8 mouse cellular contexts compared by ENCODE assay signal in genomic region chr16:78575190-78575851, GRCm38 (mm10). TPM values are rescaled to one million over a fixed set of nuclear protein-coding genes. Genes with fewer than 3 reads are reported as not detected.
DNase-seq lines count a peak whose midpoint lies in the region; ATAC-seq and TF ChIP-seq lines count a peak whose summit lies in the region.

No protein-coding gene starts in this region.

- peak overlapping the region; percentile 74 for H3K4me3 ChIP-seq in erythroblast, embryonic 14.5 days (replicated peaks)
- H3K4me3 ChIP-seq in testis, adult 2 months (ENCODE audit: control insufficient read depth, low read depth, low read length): peak overlapping the region; percentile 87
- peak overlapping the region; percentile 83 for H3K4me3 ChIP-seq in limb, embryonic 13.5 days
- peak overlapping the region; percentile 60 for H3K4me3 ChIP-seq in stomach, embryonic 15.5 days (replicated peaks)

- H3K4me2 ChIP-seq in limb, embryonic 13.5 days (replicated peaks): peak overlapping the region; percentile 72
- H3K4me2 ChIP-seq in stomach, embryonic 15.5 days: peak overlapping the region; percentile 64

- H3K9me3 ChIP-seq in erythroblast, embryonic 14.5 days (ENCODE audit: control insufficient read depth, low read length): no peaks in the 10 kb centered on the region
- no peaks in the 10 kb centered on the region for H3K9me3 ChIP-seq in limb, embryonic 13.5 days
- H3K9me3 ChIP-seq in stomach, embryonic 15.5 days: no peaks in the 10 kb centered on the region

- no peak for TF ChIP-seq POLR2A in testis, adult 2 months (IDR thresholded peaks at IDR 0.05; ENCODE audit: control insufficient read depth, low read depth, low read length)

- no peak overlapping the region for H3K27ac ChIP-seq in testis, adult 2 months (ENCODE audit: control insufficient read depth, insufficient read depth, low read depth, low read length)
- H3K27ac ChIP-seq in limb, embryonic 13.5 days: peak overlapping the region; percentile 92
- H3K27ac ChIP-seq in stomach, embryonic 15.5 days: peak overlapping the region; percentile 86; the same call in 1 of the 2 replicates

- DNase-seq in testis, postnatal 10 days (ENCODE audit: low spot score): no peak
- DNase-seq in adrenal gland, postnatal 10 days: no peak
- no peak for DNase-seq in right cerebral cortex, postnatal 14 days

- no peaks in the 10 kb centered on the region for H3K36me3 ChIP-seq in erythroblast, embryonic 14.5 days (ENCODE audit: control insufficient read depth)
- no peaks in the 10 kb centered on the region; the same call in 1 of the 2 replicates for H3K36me3 ChIP-seq in testis, adult 2 months (ENCODE audit: control insufficient read depth, insufficient read depth, low read length)
- H3K36me3 ChIP-seq in limb, embryonic 13.5 days: peaks cover 8% of the 10 kb centered on the region; the same call in 1 of the 2 replicates
- H3K36me3 ChIP-seq in stomach, embryonic 15.5 days: no peaks in the 10 kb centered on the region

- H3K4me1 ChIP-seq in erythroblast, embryonic 14.5 days (ENCODE audit: control insufficient read depth): peaks cover 21% of the 10 kb centered on the region
- peaks cover 4% of the 10 kb centered on the region for H3K4me1 ChIP-seq in testis, adult 2 months (ENCODE audit: control insufficient read depth, insufficient read depth, low read length)
- H3K4me1 ChIP-seq in limb, embryonic 13.5 days: peaks cover 18% of the 10 kb centered on the region
- peaks cover 7% of the 10 kb centered on the region for H3K4me1 ChIP-seq in stomach, embryonic 15.5 days

- TF ChIP-seq CTCF in testis, adult 2 months (IDR thresholded peaks at IDR 0.05; ENCODE audit: control insufficient read depth, insufficient read depth, insufficient replicate concordance, low read depth, low read length): no peak

- ATAC-seq in erythroblast, adult 5-6 weeks (replicated peaks; ENCODE audit: low FRiP score, poor library complexity, severe bottlenecking): no peak
- ATAC-seq in limb, embryonic 13.5 days (ENCODE audit: low FRiP score, low read depth): no peak
- no peak for ATAC-seq in stomach, embryonic 15.5 days (ENCODE audit: insufficient read depth, low FRiP score, low read depth)

- peak overlapping the region; percentile 91 for H3K9ac ChIP-seq in limb, embryonic 13.5 days
- H3K9ac ChIP-seq in stomach, embryonic 15.5 days: peak overlapping the region; percentile 29; the same call in 1 of the 2 replicates

- WGBS in limb, embryonic 13.5 days: 32% methylated on average over 4 of the region's 4 CpGs
- WGBS in stomach, embryonic 15.5 days: 25% methylated on average over 4 of the region's 4 CpGs

- no peaks in the 10 kb centered on the region for H3K27me3 ChIP-seq in erythroblast, embryonic 14.5 days (ENCODE audit: control insufficient read depth)
- no peaks in the 10 kb centered on the region for H3K27me3 ChIP-seq in testis, adult 2 months (ENCODE audit: control insufficient read depth, insufficient read depth, low read length)
- H3K27me3 ChIP-seq in limb, embryonic 13.5 days: no peaks in the 10 kb centered on the region
- H3K27me3 ChIP-seq in stomach, embryonic 15.5 days (replicated peaks): no peaks in the 10 kb centered on the region

RNA-seq across cellular contexts. Expression of gene D16Ertd472e, which starts 1.2 kb away (rescaled TPM):
- polyA plus RNA-seq in erythroblast, embryonic 14.5 days (2012): 0.10 and 0.25 TPM in 2 replicates
- 6.7 and 9.4 TPM in 2 replicates for total RNA-seq in erythroblast, adult 5-6 weeks (2015; ENCODE audit: low replicate concordance)
- 2.5 TPM in 2 replicates for total RNA-seq in erythroblast, adult 5-6 weeks (2017; ENCODE audit: low replicate concordance)
- 41.7 and 43.2 TPM in 2 replicates for polyA plus RNA-seq in testis, adult 2 months (2012; rRNA removed)
- 24.2 and 24.4 TPM in 2 replicates for polyA plus RNA-seq in limb, embryonic 13.5 days (2015; fragmentation: Nextera tagmentation; extraction: Ambion mirVana)
- polyA plus RNA-seq in stomach, embryonic 15.5 days (2015; fragmentation: Nextera tagmentation; extraction: Ambion mirVana): 11.9 and 12.4 TPM in 2 replicates
- total RNA-seq in adrenal gland, postnatal 10 days (2021): 10 to 100 TPM; 15.3 to 25.3 TPM

Comparison
In these comparisons a context has a peak if more than half of its experiments do, and no peak if none do; other contexts are left out.
1. RNA of gene D16Ertd472e, which starts 1.2 kb away (polyA plus RNA-seq): 41.7 to 43.2 TPM in testis, adult 2 months, 24.2 to 24.4 TPM in limb, embryonic 13.5 days and 11.9 to 12.4 TPM in stomach, embryonic 15.5 days; 0.10 to 0.25 TPM in erythroblast, embryonic 14.5 days; every median in the first group is over 10 times any median in the second.
2. Peak in every context shown above with its lines, with median percentiles within 50 percentile points of each other: H3K4me3 ChIP-seq.